Comparison of ENCODE assay signal across 11 mouse cellular contexts in the genomic region with DNA sequence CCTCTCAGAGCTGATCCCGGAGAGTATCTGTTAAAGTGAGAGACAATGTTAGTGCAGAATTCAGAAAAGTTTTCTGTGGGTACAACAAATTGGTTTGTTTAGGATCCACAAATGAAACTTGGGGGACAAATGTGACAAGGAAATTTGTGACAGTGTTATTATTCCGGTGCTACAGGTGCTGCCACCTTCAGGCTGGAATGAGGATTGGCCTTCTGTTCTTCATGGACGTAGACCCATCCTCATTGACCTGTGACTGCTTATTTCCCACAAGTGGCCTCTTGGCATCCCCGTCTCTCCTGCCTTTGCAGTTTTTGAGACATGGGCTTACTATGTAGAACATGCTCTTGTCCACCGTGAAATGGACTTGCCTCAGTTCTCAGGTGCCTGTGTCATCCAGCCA.
A peak's percentile ranks its signal among the peaks of the same experiment; 100 is the strongest.
DNase-seq lines count a peak whose midpoint lies in the region; ATAC-seq and TF ChIP-seq lines count a peak whose summit lies in the region.
"Had no signal": no experiment of that assay in that cellular context is flagged by ENCODE, and none has a peak within 500 bp of the region (broad histone marks: within the 10 kb centered on the region; RNA-seq: fewer than 3 reads in every experiment).

No protein-coding gene starts in this region.

- POLR2A ChIA-PET in Patski (lab: Charles Lee), result no interaction called here

- no peak overlapping the region for H3K4me3 ChIP-seq in kidney, postnatal 0 days (replicated peaks; ENCODE audit: low read depth, low read length)
- H3K4me3 ChIP-seq in kidney, embryonic 15.5 days (replicated peaks), result no peak overlapping the region
- H3K4me3 ChIP-seq: embryonic facial prominence, embryonic 12.5 days; neural tube, embryonic 15.5 days had no signal

- H3K4me2 ChIP-seq in kidney, postnatal 0 days (ENCODE audit: low read length), result no peak overlapping the region
- H3K4me2 ChIP-seq in kidney, embryonic 15.5 days, result no peak overlapping the region
- H3K4me2 ChIP-seq: embryonic facial prominence, embryonic 12.5 days; neural tube, embryonic 15.5 days had no signal

- WGBS in kidney, postnatal 0 days, result 75% methylated on average over 5 of the region's 5 CpGs
- WGBS in kidney, embryonic 15.5 days, result 80% methylated on average over 5 of the region's 5 CpGs

- CTCF ChIA-PET in Patski (lab: Charles Lee), result interaction anchor here (0.9 kb wide), 1 partner anchor 14 kb away, joined by 3 read pairs; no protein-coding TSS in a partner anchor

- H3K36me3 ChIP-seq in kidney, postnatal 0 days (ENCODE audit: insufficient read depth, low read length), result peaks cover 4% of the 10 kb centered on the region; the same call in 1 of the 2 replicates
- peaks cover 22% of the 10 kb centered on the region for H3K36me3 ChIP-seq in kidney, embryonic 15.5 days

- TF ChIP-seq CTCF in kidney, postnatal 0 days (IDR thresholded peaks at IDR 0.05; ENCODE audit: low read depth), result peak; percentile 61
- TF ChIP-seq CTCF in Patski (IDR thresholded peaks at IDR 0.05), result peak; percentile 23

- DNase-seq in kidney, postnatal 0 days (ENCODE audit: low spot score), result no peak
- DNase-seq in CD4-positive, CD25-positive, alpha-beta regulatory T cell, adult 2 months (ENCODE audit: low read depth, low spot score), result peak; percentile 56
- no peak for DNase-seq in Patski (ENCODE audit: low read depth, low spot score)
- peak; percentile 17 for DNase-seq in lung, postnatal 14 days
- no peak for DNase-seq in neural tube, embryonic 10.5 days (ENCODE audit: extremely low spot score, low spot score)
- no peak for DNase-seq in left cerebral cortex, adult 11 months (ENCODE audit: low spot score)
- DNase-seq: gastrocnemius, postnatal 25 days had no signal

- in situ Hi-C loops in Patski (cut with MboI; ENCODE audit: low pct_unique_long_range_greater_than_20kb), result no loop called here

- no peak for ATAC-seq in kidney, postnatal 0 days (replicated peaks; ENCODE audit: low FRiP score, low read depth)
- no peak for ATAC-seq in kidney, embryonic 15.5 days (replicated peaks; ENCODE audit: low FRiP score)
- no peak for ATAC-seq in Patski

- no peak overlapping the region for H3K27ac ChIP-seq in kidney, postnatal 0 days
- H3K27ac ChIP-seq in kidney, embryonic 15.5 days, result no peak overlapping the region
- H3K27ac ChIP-seq: embryonic facial prominence, embryonic 12.5 days; macrophage; neural tube, embryonic 15.5 days had no signal

- no peak overlapping the region for H3K9ac ChIP-seq in kidney, postnatal 0 days (ENCODE audit: low read depth, low read length)
- no peak overlapping the region for H3K9ac ChIP-seq in kidney, embryonic 15.5 days
- H3K9ac ChIP-seq: embryonic facial prominence, embryonic 12.5 days; neural tube, embryonic 15.5 days had no signal

- no peaks in the 10 kb centered on the region for H3K27me3 ChIP-seq in kidney, postnatal 0 days (ENCODE audit: insufficient read depth, low read length)
- no peaks in the 10 kb centered on the region for H3K27me3 ChIP-seq in kidney, embryonic 15.5 days
- H3K27me3 ChIP-seq in Patski, result no peaks in the 10 kb centered on the region
- H3K27me3 ChIP-seq: embryonic facial prominence, embryonic 12.5 days; neural tube, embryonic 15.5 days had no signal

- no peaks in the 10 kb centered on the region for H3K9me3 ChIP-seq in kidney, postnatal 0 days (replicated peaks; ENCODE audit: low read length)
- no peaks in the 10 kb centered on the region for H3K9me3 ChIP-seq in kidney, embryonic 15.5 days (replicated peaks)
- H3K9me3 ChIP-seq: embryonic facial prominence, embryonic 12.5 days; neural tube, embryonic 15.5 days had no signal

- H3K4me1 ChIP-seq in kidney, postnatal 0 days (replicated peaks; ENCODE audit: insufficient read depth, low read length), result no peaks in the 10 kb centered on the region
- H3K4me1 ChIP-seq in kidney, embryonic 15.5 days, result no peaks in the 10 kb centered on the region
- H3K4me1 ChIP-seq: embryonic facial prominence, embryonic 12.5 days; neural tube, embryonic 15.5 days had no signal

Comparison
In these comparisons a context has a peak if more than half of its experiments do, and no peak if none do; other contexts are left out.
1. DNase-seq: peak in CD4-positive, CD25-positive, alpha-beta regulatory T cell, adult 2 months (single experiment) and lung, postnatal 14 days (single experiment); none in kidney, postnatal 0 days (single experiment), Patski (single experiment), neural tube, embryonic 10.5 days (single experiment) and left cerebral cortex, adult 11 months (single experiment).